Mouse (Mus musculus): ENCODE data around the gene 1110032F04Rik. TPM values are rescaled to one million over a fixed set of nuclear protein-coding genes. Genes with fewer than 3 reads are reported as not detected.
"Not testable (repeated sequence)": the region's sequence is repeated elsewhere in the genome, so short reads cannot be mapped to it uniquely, and the experiment has no call there.

1110032F04Rik gene
- under 1 TPM; 0.29 TPM for total RNA-seq (2021)
- long read RNA-seq, experiment 1, partial matches to known transcripts = 0 of 1 reads
- long read RNA-seq, experiment 1, other reads (novel, unspliced or antisense) = 0 of 1 reads
- long read RNA-seq, experiment 2, partial matches to known transcripts = 0 of 2 reads
- long read RNA-seq, experiment 2, other reads (novel, unspliced or antisense) = 0 of 2 reads

DNA sequence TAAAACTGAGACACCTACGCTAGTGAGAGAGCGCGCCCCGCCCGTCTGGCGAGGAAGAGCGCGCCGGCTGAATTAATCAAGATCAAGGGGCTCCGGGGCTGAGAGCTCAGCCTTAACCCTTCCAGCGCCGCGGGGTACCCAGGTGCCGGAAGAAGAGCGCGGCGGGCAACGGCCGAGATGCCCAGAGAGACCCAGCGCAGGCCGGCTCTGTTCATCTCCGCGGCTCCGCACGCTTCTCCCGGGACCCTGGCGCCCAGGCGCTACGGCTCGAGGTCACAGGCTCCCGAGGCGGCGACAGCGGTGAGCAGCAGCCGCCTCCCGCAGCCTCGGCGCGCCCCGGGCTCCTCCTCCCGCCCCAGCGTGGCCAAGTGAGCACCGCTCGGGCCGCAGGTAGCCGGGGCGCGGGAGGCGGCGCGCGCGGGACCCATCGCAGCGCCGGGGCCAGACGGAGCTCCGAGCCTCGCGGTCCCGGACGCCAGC, at the start of gene 1110032F04Rik:
1110032F04Rik (plus strand) TSS at position 376 of the 480 bp plus-strand sequence.
- peak; percentile 20 to 22 for DNase-seq (ENCODE audit: low spot score in 2 of 2)

DNA sequence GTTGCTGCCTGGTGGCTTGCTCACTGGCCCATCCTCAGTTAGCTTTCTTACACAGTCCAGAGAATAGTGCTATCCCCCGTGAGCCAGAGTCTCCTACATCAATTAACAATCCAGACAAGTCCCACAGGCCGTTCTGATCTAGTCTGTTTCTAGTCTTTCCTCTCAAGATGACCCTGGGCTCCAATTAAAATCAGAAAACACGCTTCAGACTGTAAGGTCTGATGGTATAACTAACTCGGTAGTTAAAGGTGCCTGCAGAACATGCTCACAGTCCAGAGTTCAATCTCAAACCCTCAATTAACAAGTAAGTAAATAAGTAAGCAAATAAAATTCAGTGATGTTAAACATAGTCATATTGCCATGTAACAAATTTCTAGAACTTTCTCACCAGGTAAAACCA, 48.0 kb upstream of the 1110032F04Rik start:
- DNase-seq (ENCODE audit: low spot score in 2 of 2) = no peak

DNA sequence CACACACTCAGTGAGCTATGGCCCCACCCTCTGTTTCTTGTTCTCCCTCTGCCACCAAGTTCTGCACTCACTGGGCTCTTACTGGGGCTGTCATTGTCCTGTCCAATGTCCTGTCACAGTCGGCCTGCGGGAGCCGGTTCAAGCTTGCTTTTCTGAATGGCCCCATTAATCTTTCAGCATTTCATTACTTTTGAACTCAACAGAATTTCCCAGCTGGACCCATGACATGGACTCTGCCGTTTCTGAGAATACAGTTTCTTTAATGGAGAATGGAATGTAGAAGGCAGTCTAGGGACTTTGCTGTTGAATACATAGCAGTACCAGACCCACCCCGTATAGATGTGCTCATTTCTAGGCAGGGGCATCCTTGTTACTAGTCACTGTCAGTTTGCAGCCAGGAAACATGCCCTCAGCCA, 47.5 kb upstream of the 1110032F04Rik start:
- DNase-seq (ENCODE audit: low spot score in 2 of 2) = no peak

DNA sequence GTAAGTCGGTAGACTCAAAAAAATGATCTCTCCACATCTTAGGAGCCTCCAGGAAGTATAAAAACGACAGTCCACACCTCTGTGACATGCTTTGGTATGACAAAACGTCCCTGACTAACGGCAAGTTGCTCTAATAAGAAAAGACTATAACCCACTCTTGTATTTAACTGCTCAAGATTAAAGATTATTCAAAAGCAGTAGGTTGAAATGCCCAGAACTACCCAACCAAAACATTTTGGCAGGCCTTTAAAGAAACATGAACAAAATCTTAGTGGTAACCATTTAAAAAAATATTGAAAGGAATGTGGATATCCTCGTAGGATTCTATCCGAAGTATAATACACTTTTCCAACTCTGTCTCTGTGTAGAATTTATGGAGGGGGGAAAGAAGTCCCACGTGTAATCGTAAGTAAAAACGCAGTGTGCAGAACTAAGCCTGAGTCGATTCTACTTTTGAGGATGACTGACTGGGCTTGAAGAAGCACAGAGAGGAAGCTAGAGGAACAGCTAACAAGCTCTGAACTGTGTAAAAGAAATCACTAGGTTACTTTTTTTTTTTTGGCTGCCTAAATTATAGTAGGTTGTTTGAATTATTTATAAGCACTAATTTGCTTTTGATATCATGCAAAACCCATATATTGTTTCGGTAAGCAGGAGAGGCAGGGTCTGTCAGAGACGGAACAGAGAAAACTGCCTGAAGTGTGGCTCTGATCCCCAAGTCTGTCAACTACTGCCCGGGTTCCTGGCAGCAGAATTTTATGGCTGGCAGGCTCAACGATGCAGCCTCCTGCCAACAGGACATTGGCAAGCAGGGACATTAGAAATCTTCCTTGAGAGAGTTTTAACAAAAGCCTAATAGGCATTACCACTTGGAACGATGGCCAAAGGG, 45.3 kb upstream of the 1110032F04Rik start:
- peak in 1 of 2 experiments; percentile 23 for DNase-seq (ENCODE audit: low spot score in 2 of 2)

DNA sequence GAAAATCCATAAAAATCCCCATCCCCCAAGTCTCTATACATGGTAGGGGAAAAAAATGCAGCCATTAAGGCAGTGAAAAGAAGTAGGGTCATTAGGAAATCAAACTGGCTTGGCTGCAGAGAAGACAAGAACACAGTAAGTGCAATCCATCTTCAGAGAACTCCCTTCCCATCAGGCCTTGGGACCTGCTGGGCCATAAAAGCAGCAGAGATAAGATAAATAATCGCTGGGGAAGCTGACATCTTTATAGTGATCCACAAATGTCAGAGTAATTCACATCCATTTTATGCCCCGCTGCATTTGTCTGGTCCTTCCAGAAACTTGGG, 44.7 kb upstream of the 1110032F04Rik start:
- DNase-seq (ENCODE audit: low spot score in 2 of 2) = no peak

DNA sequence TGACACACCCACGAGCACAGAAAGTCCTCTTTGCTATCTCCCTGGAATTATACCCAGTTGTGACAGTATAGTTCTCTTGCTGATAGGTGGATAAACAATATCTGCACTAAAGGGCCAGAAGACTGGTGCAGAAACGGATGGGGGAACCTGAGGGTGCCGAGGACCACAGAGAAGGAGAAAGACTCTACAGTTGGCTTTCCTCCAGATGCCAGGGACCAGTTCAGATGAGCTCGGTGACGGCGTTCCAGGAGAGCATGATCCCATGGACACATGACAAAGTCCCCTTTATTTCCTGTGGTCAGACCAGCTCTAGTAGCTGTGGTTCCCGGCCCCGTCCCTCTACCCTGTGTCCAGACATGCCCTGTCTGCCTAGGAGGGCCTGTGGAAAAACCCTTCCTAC, 44.2 kb upstream of the 1110032F04Rik start:
- DNase-seq (ENCODE audit: low spot score in 2 of 2) = no peak

DNA sequence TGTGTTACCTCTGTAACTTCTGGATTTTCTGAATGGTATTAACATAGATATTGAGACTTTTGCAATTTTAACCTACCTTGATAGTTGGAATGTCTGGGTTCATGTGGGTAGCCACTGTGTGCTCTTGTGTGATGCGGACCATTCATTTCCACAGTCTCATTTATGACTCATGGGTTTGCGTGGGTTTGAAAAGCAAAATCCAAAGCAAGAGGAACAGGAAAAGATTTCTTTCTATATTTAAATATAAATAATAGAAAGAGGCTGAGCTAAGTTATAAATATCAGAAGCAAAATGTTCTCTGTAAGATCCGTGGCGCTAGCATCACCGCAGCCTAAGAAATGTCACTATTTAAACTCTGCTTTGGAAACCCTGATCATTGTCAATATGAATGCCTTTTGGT, 41.7 kb upstream of the 1110032F04Rik start:
- DNase-seq (ENCODE audit: low spot score in 2 of 2) = no peak

DNA sequence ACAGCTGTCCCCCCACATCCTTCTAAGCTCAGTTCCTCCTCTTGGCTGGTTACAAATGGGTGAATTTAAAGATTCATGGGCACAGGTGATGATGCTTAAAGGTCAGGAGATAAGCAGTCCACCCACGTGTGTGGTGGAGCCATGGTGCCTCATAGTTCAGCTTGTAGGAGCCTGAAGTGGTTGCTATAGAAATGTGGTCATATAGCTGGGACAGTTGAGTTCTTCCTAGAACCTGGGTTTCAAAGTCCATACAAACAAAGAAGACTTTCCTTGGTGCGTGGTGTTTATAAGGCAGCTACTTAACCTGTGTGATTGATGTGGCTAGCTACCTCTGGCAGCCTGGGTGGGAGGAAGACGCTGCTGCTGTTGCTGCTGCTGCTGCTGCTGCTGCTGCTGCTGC, 39.4 kb upstream of the 1110032F04Rik start:
- no peak for DNase-seq (ENCODE audit: low spot score in 2 of 2)

DNA sequence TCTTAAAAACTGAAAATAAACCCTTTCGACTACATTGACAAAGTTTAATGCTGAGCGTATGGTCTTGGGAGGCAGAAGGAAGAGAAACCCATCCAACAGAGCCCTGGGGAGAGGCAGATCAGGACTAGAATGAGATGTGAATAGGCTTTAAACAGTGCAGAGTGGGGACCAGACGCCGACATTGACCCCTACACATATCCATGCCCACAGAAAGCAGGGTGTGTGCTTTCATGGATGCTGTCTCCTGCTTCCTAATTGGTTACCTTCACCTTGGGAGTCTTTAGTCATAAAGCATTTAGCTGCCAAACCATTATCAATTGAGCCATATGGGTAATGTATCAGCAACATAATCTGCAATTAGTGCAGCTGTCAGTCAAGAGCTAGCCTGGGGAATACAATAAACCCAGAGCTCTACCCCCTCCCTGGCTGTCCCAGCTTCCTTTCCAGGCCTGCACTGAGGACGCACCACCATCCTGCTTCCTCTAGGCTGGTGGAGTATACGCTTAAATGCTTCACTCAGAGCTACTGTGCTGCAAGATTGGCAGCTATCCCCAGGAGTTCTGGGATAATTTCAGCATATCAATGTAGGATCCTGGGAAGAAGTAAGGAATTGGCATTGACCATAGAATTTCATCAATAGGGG, 32.4 kb upstream of the 1110032F04Rik start:
- no peak for DNase-seq (ENCODE audit: low spot score in 2 of 2)

DNA sequence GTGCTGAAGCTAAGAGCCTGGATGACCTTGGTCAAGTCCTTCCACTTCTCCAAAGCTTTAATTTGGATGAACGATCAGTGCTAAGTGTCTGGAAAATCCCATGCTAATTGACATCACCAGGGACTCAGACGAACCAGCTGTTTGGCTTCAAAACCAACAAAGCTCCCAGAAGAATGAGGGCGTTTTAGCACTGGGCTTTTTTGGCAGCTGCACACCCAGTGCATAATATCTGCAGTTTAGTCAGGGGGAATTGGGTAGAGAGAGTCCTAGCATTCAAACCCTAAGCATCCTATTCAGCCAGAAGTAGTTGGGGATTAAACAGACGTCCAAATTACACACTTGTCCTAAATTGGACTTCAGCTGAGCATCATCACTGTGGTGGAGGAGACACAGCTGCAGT, 29.2 kb upstream of the 1110032F04Rik start:
- no peak for DNase-seq (ENCODE audit: low spot score in 2 of 2)

DNA sequence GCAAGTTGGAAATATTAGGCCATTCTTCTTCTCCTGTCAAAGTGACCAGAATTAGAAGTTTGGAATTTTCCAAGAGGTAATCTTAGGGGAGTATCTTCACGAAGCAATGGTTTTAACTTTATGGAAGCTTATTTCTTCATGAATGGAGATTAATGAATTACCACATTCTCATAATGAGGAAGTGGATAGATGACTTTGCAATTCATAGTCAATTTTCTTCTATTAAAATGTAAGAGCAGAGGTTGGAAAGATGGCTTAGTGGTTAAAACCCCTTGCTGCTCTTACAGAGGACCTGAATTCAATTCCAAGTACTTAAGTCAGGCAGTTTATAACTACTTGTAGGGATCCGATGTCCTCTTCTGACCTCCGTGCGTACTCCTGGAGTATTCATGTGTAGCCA, 25.4 kb upstream of the 1110032F04Rik start:
- no peak for DNase-seq (ENCODE audit: low spot score in 2 of 2)

DNA sequence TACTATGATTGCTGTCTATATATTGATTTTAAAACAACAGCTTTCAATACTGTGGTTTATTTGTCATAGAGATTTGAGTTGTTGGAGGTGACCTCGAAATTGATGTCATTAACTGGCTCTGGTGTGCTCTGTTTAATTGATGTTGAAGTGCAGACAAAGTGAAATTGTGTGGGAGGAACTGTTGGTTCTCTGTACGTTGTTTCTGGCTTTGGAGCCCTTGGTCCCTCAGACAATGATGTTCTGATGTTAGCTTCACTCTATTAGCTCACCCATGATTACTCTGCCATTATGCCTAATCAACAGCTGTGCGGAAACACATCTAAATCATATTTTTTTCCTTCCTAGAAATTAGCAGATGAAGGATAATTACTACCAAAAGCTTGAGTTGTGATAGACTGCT, 21.1 kb upstream of the 1110032F04Rik start:
- no peak for DNase-seq (ENCODE audit: low spot score in 2 of 2)

DNA sequence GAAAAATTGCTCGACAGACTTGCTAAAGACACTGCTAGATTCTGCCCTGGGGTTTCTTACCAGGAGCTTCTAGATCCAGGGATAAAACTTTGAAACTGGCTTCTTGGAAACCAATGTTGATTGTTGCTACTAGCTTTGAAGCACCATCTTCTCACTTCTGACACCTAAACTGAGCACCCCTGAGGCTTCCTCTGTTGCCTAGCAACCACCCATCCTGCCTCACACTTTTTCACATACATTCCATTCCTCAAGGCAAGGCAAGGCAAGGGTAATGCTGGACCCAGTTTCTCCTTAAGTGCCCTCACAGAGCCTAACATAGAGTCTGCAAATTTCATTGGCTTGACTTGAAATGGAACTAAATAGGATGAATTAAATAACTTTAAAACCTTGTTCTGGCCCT, 17.0 kb upstream of the 1110032F04Rik start:
- no peak for DNase-seq (ENCODE audit: low spot score in 2 of 2)

DNA sequence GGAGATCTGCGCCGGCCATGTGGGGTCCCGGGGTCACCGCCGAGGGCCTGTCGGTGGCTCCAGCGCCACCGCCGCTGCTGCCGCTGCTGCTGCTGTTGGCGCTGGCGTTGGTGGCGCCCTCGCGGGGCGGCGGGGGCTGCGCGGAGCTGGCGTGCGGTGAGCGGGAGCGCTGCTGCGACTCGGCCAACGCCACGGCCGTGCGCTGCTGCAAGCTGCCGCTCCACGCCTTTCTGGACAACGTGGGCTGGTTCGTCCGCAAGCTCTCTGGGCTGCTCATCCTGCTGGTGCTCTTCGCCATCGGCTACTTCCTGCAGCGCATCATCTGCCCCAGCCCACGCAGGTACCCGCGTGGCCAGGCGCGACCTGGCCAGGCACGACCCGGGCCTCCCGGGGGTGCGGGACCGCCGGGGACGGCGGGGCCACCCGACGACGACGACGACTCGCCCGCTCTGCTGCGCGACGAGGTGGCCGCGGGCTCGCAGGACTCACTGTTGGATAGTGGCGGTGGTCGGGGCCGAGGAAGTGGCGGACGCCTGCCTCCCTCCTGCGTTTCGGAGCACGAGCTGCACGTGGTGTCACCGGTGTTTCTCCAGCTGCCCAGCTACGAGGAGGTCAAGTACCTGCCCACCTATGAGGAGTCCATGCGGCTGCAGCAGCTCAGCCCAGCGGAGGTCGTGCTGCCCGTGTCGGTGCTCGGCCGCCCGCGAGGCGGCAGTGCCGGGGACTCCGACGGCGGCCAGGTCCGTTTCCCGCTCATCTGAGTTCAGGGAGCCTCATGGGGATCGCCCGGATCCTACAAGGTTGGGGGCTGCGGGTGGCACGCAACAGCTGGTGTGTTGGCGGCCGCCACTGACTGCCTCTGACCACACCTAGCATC, 543 bp downstream of the 1110032F04Rik start:
- peak; percentile 24 to 31 for DNase-seq (ENCODE audit: low spot score in 2 of 2)

DNA sequence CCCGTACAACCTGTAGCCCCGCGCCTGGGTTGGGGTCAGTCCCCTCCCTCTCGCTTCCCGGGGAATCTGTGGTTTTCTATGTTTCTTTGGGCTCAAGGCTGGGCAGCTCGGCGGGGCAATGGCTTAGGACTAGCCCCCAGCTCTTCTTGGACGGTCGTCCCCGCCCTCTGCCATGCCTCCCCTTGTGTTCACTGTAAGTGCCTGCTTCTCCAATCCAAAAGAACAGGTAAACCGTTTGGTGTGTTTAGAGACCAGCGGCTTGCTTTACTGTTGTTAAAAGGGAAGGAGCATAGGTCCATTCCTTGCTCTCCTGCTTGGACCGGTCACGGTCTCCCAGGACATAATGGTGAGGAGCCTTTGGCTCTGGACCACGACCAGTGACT, 1.2 kb downstream of the 1110032F04Rik start:
- no peak for DNase-seq (ENCODE audit: low spot score in 2 of 2)

DNA sequence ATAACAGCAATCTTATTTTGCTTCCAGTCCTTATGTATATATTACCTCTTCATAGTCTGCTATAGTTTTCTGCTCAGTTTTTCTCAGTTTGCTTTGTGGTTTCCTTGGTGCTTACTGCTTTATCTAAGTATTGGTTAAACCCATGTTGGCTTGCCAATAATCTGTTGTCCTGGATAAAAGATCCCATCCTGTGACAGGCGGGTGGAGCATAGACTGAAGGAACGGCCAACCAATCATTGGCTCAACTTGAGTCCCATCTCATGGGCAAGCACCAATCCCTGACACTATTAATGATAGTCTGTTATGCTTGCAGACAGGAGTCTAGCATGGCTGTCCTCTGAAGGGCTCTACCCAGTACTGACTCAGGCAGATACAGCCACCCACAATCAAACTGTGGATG, 4.7 kb downstream of the 1110032F04Rik start:
- no peak for DNase-seq (ENCODE audit: low spot score in 2 of 2)

DNA sequence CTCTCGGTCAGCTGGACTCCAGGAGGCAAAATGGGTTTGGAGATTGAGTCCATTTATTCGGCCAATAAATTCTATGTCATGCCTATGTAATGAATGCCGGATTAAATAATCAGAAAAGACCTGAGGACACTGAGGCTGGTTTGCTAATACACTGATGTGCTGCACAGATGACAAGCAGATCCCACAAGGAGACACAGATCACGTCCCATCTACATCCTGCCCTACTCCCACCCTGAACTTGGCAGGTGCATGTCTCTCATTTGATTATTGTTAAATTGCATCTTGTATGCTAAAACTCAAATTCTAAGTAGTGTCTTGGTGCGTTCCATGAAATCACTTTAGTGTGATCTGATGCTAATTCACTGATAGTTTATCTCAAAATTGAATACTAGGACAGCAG, 17.5 kb downstream of the 1110032F04Rik start:
- no peak for DNase-seq (ENCODE audit: low spot score in 2 of 2)

DNA sequence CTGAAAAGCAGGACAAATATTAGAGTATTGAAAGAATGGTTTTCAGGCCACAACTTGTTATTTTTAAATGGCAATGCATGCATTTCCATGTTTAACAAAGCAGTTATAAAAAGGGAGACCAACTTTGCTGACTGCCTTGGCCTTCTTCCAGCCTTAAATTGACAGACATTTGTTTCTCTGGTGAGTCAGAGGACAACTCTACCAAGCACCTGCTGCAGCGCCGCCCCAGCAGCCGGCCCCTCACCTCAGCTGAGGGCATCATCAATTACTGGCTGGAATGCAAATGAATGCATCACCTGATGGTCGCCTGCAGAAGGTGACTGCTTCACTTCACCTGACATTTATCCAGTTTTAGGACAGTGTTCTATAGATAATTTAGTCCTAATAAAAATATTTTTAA, 26.0 kb downstream of the 1110032F04Rik start:
- no peak for DNase-seq (ENCODE audit: low spot score in 2 of 2)

DNA sequence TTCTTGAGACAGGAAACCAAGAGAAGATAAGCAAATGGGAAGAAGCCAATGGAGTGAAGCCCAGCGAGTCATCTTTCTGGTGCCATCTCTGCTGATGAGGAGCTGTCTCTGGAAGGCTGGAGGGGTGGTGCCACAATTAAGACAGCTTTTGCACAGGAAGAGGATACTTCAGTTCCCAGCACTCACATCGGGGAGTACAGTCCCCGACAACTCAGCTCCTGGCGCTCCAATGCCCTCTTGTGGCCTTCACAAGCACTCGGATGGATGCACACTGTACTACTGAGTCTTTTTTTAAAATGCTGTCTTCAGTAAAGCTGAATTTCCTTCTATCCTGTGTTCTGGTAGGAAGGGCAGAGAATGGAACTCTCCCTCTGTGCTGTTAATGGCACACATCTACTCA, 27.8 kb downstream of the 1110032F04Rik start:
- DNase-seq (ENCODE audit: low spot score in 2 of 2) = no peak

DNA sequence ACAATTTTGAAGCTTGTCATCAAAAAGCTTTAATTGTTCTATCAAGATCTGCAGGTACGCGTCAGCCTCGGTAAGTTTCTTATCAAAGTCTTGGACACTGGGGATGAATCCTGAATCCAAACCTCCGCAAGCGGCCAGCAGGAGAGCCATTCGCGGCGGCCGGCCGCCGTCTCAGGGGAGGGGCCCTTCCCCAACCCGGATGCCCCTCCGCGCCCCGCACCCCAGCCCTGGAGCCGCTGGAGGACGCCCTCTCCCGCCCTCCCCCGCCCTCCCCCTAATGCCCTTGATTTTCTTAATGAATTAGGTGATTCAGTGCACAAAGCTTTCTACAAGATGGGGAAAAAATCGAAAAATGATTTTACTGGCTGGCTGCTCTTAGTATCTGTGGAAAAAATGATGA, 33.2 kb downstream of the 1110032F04Rik start:
- not testable (repeated sequence) for DNase-seq (ENCODE audit: low spot score in 2 of 2)
